Mouse (Mus musculus): ENCODE results near the gene Git2. TPM values are rescaled to one million over a fixed set of nuclear protein-coding genes. Genes with fewer than 3 reads are reported as not detected.

The Git2 gene
- polyA plus RNA-seq, 1 experiment: 71.6 TPM

DNA sequence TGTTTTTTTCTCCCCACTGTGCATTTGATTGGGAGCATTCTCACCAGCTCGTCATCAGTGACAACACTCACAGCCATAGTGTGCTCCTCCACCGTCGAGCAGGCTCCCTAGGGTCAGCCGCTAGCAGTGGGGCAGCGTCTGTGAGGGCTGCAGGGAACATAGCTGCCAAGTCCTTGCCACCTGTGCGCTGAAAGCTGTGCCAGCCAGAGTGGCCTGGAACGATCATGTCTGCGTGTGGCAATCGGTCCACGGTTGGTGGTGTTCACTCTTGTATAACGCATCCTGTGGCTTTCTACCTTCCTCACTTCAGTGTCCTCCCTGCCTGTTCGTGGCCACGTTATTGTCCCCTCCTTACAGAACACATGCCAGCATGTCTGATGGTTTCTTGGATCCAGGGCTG lies 56.8 kb downstream of the Git2 start:
- Histone ChIP-seq H3K27me3 (ENCODE audit: control insufficient read depth, insufficient read depth, low read length) (no peaks in the 10 kb centered on the region), H3K4me3 (ENCODE audit: extremely low read depth, insufficient read depth, insufficient read length) (no peak overlapping the region), H3K4me1 (ENCODE audit: control insufficient read depth, insufficient read depth, insufficient read length) (no peaks in the 10 kb centered on the region), H3K27ac (ENCODE audit: insufficient read depth, low read length) (no peak overlapping the region), H3K36me3 (ENCODE audit: control insufficient read depth, insufficient read depth, low read length) (peaks cover 18% of the 10 kb centered on the region)
- no peak for DNase-seq (ENCODE audit: low read depth in 1 of 2, low spot score in 2 of 2)
- no peak for TF ChIP-seq POLR2A (IDR thresholded peaks at IDR 0.05; ENCODE audit: low read depth, low read length)
- no peak for TF ChIP-seq CTCF (IDR thresholded peaks at IDR 0.05; ENCODE audit: extremely low read depth, insufficient read depth, insufficient read length, insufficient replicate concordance)
- WGBS: 90% methylated on average over 13 of the region's 13 CpGs

DNA sequence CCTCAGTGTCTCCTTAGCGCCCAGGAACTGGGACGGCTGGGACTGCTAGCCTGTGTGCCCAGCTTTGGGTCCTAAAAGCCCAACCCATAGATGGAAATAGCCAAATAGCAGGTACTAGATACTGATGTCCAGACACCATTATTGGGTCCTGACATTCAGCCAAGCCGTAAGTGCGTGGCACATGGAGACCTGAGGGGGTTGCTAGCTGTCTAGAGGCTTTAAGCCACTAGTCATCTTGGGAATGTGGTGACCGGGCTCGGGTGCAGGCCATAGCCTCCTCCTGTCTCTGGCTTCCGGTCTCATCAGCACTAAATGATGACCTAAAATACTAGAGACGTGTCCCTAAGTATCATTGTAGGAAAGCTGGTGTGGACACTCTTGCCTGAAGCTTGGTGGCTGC lies 57.4 kb downstream of the Git2 start:
- TF ChIP-seq POLR2A (IDR thresholded peaks at IDR 0.05; ENCODE audit: low read depth, low read length) (no peak), CTCF (IDR thresholded peaks at IDR 0.05; ENCODE audit: extremely low read depth, insufficient read depth, insufficient read length, insufficient replicate concordance) (no peak)

DNA sequence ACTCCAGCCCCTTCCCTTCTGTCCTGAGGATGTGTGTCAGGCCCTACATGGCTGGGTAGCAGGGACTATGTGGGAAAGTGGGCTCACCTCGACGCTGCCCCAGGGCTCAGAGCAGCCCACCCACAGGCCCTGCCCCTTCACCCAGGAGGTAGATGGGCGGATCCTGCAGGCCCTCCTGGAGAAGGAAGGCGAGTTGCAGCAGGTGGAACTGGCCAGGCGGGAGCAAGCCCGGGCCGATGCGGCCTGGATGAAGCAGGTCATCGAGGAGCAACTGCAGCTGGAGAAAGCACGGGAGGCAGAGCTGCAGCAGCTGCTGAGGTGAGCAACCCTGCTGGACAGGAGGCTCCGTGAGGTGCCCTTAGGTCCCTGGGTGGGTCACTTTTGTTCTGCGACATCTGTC lies 58.0 kb downstream of the Git2 start:
- 93% methylated on average over 12 of the region's 12 CpGs for WGBS
- Histone ChIP-seq H3K36me3 (ENCODE audit: control insufficient read depth, insufficient read depth, low read length) (peaks cover 18% of the 10 kb centered on the region), H3K4me1 (ENCODE audit: control insufficient read depth, insufficient read depth, insufficient read length) (no peaks in the 10 kb centered on the region), H3K27ac (ENCODE audit: insufficient read depth, low read length) (no peak overlapping the region), H3K4me3 (ENCODE audit: extremely low read depth, insufficient read depth, insufficient read length) (no peak overlapping the region), H3K27me3 (ENCODE audit: control insufficient read depth, insufficient read depth, low read length) (no peaks in the 10 kb centered on the region)
- DNase-seq (ENCODE audit: low read depth in 1 of 2, low spot score in 2 of 2): no peak
- TF ChIP-seq POLR2A (IDR thresholded peaks at IDR 0.05; ENCODE audit: low read depth, low read length) (no peak), CTCF (IDR thresholded peaks at IDR 0.05; ENCODE audit: extremely low read depth, insufficient read depth, insufficient read length, insufficient replicate concordance) (no peak)

More for the DNA sequence above, 57.4 kb downstream of the Git2 start:
- WGBS: 92% methylated on average over 8 of the region's 8 CpGs
- Histone ChIP-seq H3K36me3 (ENCODE audit: control insufficient read depth, insufficient read depth, low read length) (peaks cover 18% of the 10 kb centered on the region), H3K27ac (ENCODE audit: insufficient read depth, low read length) (no peak overlapping the region), H3K27me3 (ENCODE audit: control insufficient read depth, insufficient read depth, low read length) (no peaks in the 10 kb centered on the region), H3K4me1 (ENCODE audit: control insufficient read depth, insufficient read depth, insufficient read length) (no peaks in the 10 kb centered on the region), H3K4me3 (ENCODE audit: extremely low read depth, insufficient read depth, insufficient read length) (no peak overlapping the region)
- DNase-seq (ENCODE audit: low read depth in 1 of 2, low spot score in 2 of 2): no peak

DNA sequence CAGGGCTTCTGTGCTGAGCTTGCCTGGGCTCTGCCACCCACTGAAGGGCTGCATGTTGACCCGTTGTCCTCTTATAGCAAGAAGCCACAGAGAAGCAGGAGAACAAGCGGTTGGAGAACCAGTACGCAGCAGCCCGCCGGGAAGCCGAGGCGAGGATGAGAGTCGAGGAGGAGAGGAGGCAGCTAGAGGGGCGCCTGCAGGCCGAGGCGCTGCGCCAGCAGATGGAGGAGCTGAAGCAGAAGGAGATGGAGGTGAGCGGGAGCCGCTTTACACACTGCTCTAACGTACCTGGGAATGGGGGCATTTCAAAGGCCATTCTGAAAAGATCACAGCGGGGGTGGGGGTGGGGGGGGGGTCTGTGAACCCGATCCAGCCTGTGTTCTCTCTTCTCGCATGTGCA lies 60.8 kb downstream of the Git2 start:
- Histone ChIP-seq H3K27me3 (ENCODE audit: control insufficient read depth, insufficient read depth, low read length) (no peaks in the 10 kb centered on the region), H3K27ac (ENCODE audit: insufficient read depth, low read length) (no peak overlapping the region), H3K4me1 (ENCODE audit: control insufficient read depth, insufficient read depth, insufficient read length) (no peaks in the 10 kb centered on the region), H3K4me3 (ENCODE audit: extremely low read depth, insufficient read depth, insufficient read length) (no peak overlapping the region), H3K36me3 (ENCODE audit: control insufficient read depth, insufficient read depth, low read length) (peaks cover 16% of the 10 kb centered on the region)
- DNase-seq (ENCODE audit: low read depth in 1 of 2, low spot score in 2 of 2): no peak
- WGBS: 96% methylated on average over 18 of the region's 18 CpGs
- TF ChIP-seq CTCF (IDR thresholded peaks at IDR 0.05; ENCODE audit: extremely low read depth, insufficient read depth, insufficient read length, insufficient replicate concordance): no peak
- TF ChIP-seq POLR2A (IDR thresholded peaks at IDR 0.05; ENCODE audit: low read depth, low read length): no peak

DNA sequence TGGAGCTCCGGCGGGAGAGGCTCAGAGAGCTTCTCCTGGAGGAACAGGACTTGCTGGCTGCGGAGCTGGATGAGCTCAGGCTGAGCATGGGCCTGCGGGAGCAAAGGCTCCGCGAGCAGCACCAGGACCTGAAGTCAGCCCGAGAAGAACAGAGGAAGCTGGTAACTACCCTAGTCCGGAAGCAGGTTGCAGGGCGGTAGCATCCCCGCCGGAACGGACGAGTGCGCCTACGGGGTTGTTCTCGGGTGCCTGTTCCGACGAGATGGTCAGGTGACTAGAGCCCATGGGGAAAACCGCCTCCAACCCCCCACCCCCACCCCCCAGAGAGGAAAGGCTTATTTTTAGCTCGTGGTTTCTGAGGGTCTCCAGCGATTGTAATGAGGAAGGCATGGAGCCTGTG lies 66.0 kb downstream of the Git2 start:
- TF ChIP-seq POLR2A (IDR thresholded peaks at IDR 0.05; ENCODE audit: low read depth, low read length) (no peak), CTCF (IDR thresholded peaks at IDR 0.05; ENCODE audit: extremely low read depth, insufficient read depth, insufficient read length, insufficient replicate concordance) (no peak)
- Histone ChIP-seq H3K4me1 (ENCODE audit: control insufficient read depth, insufficient read depth, insufficient read length) (0 out of 2 replicates have a peak, but pooled peaks cover 3% of the 10 kb centered on the region), H3K36me3 (ENCODE audit: control insufficient read depth, insufficient read depth, low read length) (peaks cover 3% of the 10 kb centered on the region), H3K4me3 (ENCODE audit: extremely low read depth, insufficient read depth, insufficient read length) (peak overlapping the region; percentile 40; the same call in 1 of the 2 replicates), H3K27me3 (ENCODE audit: control insufficient read depth, insufficient read depth, low read length) (no peaks in the 10 kb centered on the region), H3K27ac (ENCODE audit: insufficient read depth, low read length) (peak overlapping the region; percentile 39; the same call in 1 of the 2 replicates)
- WGBS: 51% methylated on average over 21 of the region's 21 CpGs
- no peak for DNase-seq (ENCODE audit: low read depth in 1 of 2, low spot score in 2 of 2)

DNA sequence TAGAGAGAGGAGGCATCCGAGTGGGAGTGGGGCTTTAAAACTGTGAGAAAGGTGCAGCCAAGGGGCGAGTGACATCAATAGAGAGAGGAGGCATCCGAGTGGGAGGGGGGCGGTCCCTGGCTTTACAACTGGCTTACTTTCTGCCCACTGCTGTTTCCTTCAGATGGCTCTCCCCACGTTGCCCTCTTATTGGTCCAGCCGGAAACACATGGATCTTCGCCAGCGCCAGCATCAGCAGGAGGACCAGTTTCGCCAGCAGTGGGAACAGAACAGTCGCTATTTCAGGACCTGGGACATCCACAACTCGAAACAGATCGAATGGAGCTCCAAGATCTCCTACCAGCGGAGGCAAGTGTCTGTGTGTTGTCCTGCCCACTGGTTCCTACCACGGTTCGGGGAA lies 66.8 kb downstream of the Git2 start:
- H3K4me1 ChIP-seq (ENCODE audit: control insufficient read depth, insufficient read depth, insufficient read length): 0 out of 2 replicates have a peak, but pooled peaks cover 3% of the 10 kb centered on the region
- H3K4me3 ChIP-seq (ENCODE audit: extremely low read depth, insufficient read depth, insufficient read length): 0 out of 2 replicates have a peak overlapping the region, but pooled peaks have one; percentile 95

DNA sequence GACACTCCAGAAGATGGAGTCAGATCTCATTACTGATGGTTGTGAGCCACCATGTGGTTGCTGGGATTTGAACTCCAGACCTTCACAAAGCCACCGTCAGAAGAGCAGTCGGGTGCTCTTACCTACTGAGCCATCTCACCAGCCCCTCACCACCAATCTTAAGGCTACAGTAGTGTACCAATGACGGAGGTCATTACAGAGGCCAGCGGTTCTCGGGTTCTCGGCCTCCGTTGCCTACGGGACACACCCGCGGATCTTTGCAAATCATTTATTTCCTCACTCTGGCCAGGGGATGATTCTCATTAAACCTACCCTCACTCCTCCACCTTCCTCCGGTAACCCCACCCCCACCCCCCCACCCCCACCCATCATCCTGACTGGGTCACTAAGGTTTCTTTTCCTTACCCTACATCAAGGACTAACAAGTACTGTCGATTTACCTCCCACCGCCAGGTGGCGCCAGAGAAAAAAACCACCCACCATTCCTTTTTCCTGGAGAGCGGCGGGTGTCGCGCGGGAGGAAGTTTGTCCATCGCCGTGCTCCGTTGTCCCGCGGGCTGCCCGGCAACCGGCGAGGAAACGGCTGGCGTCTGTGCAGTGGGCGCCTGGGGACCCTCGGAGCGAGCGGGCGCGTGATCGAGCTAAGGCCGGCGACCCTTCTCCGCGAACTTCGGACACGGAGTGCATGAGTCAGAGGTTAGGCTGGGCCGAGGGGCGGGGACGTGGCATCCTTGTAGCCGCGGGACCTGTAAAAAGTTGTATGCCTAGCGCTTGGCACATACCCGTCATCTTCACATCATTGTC lies 67.8 kb downstream of the Git2 start, which contains the start of gene Tchp:
Gene Tchp, plus strand, starts transcription at position 496 of the 804 bp plus-strand sequence.
- Histone ChIP-seq H3K4me1 (ENCODE audit: control insufficient read depth, insufficient read depth, insufficient read length) (0 out of 2 replicates have a peak, but pooled peaks cover 3% of the 10 kb centered on the region), H3K4me3 (ENCODE audit: extremely low read depth, insufficient read depth, insufficient read length) (peak within 1 kb of the TSS; percentile 95), H3K27me3 (ENCODE audit: control insufficient read depth, insufficient read depth, low read length) (no peaks in the 10 kb centered on the region), H3K27ac (ENCODE audit: insufficient read depth, low read length) (peak within 1 kb of the TSS; percentile 16; the same call in 1 of the 2 replicates), H3K36me3 (ENCODE audit: control insufficient read depth, insufficient read depth, low read length) (peaks cover 2% of the 10 kb centered on the region; the same call in 1 of the 2 replicates)
- DNase-seq (ENCODE audit: low read depth in 1 of 2, low spot score in 2 of 2): peak; percentile 82 to 90
- TF ChIP-seq POLR2A (IDR thresholded peaks at IDR 0.05; ENCODE audit: low read depth, low read length): no peak
- TF ChIP-seq CTCF (IDR thresholded peaks at IDR 0.05; ENCODE audit: extremely low read depth, insufficient read depth, insufficient read length, insufficient replicate concordance): peak; percentile 84; the same call in 1 of the 2 replicates
- WGBS: 8% methylated on average over 49 of the region's 49 CpGs

More for the DNA sequence above, 66.8 kb downstream of the Git2 start:
- peaks cover 2% of the 10 kb centered on the region; the same call in 1 of the 2 replicates for H3K36me3 ChIP-seq (ENCODE audit: control insufficient read depth, insufficient read depth, low read length)
- no peak overlapping the region for H3K27ac ChIP-seq (ENCODE audit: insufficient read depth, low read length)
- TF ChIP-seq POLR2A (IDR thresholded peaks at IDR 0.05; ENCODE audit: low read depth, low read length): no peak
- TF ChIP-seq CTCF (IDR thresholded peaks at IDR 0.05; ENCODE audit: extremely low read depth, insufficient read depth, insufficient read length, insufficient replicate concordance): no peak
- WGBS: 60% methylated on average over 15 of the region's 15 CpGs
- H3K27me3 ChIP-seq (ENCODE audit: control insufficient read depth, insufficient read depth, low read length): no peaks in the 10 kb centered on the region
- no peak for DNase-seq (ENCODE audit: low read depth in 1 of 2, low spot score in 2 of 2)
